Mouse (Mus musculus): ENCODE data around the gene Cab39l.

DNA sequence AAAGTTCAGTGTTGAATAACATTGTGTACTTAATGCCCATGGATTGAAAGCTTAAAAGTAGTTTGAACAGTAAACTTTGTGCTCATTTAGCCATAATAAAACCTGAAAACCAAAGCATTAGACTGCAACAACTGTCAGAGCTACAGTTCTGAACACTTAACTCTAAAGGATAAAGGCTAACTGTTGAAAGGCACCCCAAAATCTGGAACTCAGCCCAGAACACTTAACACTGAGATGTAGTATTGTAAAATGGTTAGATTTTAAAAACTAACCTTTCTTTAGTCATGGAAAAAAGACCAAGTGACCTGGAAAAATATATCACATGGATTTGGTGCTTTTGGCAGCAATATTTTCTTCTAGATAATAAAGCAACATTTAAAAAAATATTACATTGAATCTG, 7.2 kb downstream of the Cab39l start:
- TF ChIP-seq CTCF (IDR thresholded peaks at IDR 0.05; ENCODE audit: borderline replicate concordance, extremely low read depth, insufficient read depth, insufficient read length) (no peak), POLR2A (IDR thresholded peaks at IDR 0.05; ENCODE audit: borderline replicate concordance, extremely low read depth, insufficient read depth, insufficient read length, poor library complexity, severe bottlenecking) (no peak)
